Mouse (Mus musculus): ENCODE results near the gene Ptov1.

Gene Ptov1

GRCm38 (mm10) chr7:44814952-44815553 is 54.5 kb downstream of the Ptov1 start:
- DNase-seq (ENCODE audit: low spot score in 2 of 2), result peak in 1 of 2 experiments; percentile 52

DNA sequence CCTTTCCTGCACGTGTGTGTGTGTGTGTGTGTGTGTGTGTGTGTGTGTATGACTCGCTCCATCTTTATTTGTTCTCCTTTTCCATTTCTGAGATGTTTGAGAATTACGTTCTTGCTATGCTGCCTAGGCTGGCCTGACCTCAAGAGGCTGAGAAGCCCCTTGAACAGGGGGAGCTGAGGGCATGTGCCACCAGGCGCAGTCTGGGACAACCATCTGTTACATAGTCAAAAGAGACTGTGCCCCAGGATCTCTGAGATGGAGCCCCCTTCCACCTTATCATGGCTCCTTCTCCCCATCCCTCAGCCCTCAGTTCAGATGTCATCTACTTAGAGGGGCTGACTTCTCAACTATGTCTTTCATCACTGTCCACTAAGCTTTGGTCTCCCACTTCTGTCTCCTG is 55.2 kb downstream of the Ptov1 start:
- no peak for DNase-seq (ENCODE audit: low spot score in 2 of 2)

GRCm38 (mm10) chr7:44813985-44814384 is 55.6 kb downstream of the Ptov1 start:
- no peak for DNase-seq (ENCODE audit: low spot score in 2 of 2)

Data from thymus, postnatal 10 days (tissue).